In the genomic region with DNA sequence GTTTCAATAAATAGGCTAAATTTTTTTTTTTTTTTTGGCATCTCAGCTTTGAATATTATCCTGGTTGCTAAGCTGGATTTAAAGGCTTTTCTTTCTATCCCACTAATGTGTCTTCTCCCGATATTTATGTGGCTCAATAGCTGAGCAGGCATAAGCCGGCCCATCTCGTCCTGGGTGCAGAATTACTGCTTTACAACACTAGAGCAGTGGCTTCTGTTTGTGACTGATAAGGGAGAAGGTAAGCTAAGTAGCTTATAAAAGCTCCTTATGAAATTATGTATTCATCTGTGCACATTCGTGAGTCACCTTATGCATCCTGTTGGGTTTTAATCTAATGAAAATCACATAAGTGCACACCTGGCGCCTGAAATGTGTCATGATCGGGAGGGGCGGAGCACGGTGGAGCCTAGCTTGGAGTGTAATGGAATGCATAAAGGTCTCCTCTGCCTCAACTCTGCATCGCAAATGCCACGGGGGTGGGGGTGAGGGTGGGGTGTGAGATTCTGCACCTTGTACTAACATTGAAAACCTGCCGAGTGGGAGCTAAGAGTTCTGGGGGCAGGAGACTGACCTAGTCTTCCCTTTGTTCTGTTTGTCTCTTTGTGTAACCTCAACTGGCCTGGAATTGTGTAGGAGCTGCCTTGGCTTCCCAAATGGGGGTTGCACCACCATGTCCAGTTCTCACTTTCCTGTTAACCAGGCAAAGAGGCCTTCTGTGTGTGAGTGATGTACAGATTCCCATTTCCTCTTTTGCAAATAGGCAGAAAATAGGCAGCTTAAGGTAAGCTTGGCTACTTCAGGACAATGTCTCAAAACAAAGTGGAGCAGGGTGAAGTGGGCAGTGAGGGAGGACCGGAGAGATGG, we compare ENCODE assay signal across 21 mouse cellular contexts. TPM values are rescaled to one million over a fixed set of nuclear protein-coding genes. Genes with fewer than 3 reads are reported as not detected.
DNase-seq lines count a peak whose midpoint lies in the region; ATAC-seq and TF ChIP-seq lines count a peak whose summit lies in the region.
"Had no signal": no experiment of that assay in that cellular context is flagged by ENCODE, and none has a peak within 500 bp of the region (broad histone marks: within the 10 kb centered on the region; RNA-seq: fewer than 3 reads in every experiment).

No protein-coding gene starts in this region.

- peak; percentile 35 for DNase-seq in midbrain, embryonic 14.5 days
- no peak for DNase-seq in midbrain, embryonic 10.5 days (ENCODE audit: low spot score)
- DNase-seq in liver, embryonic 13.5 days: peak; percentile 13
- peak; percentile 48 for DNase-seq in stomach, postnatal 0 days (ENCODE audit: low spot score)
- DNase-seq in lung, postnatal 10 days: no peak
- DNase-seq: adrenal gland, adult 8-10 months; B cell, adult 2 months; cerebellum, adult 8-10 months; embryo, embryonic 11 days; kidney, adult 8-10 months; kidney, postnatal 36 days; right cerebral cortex, adult 18-20 months; thymus, adult 18-20 months had no signal

- no peak for TF ChIP-seq EP300 in stomach, postnatal 0 days (optimal IDR thresholded peaks at IDR 0.05)

- H3K27ac ChIP-seq in midbrain, embryonic 14.5 days (replicated peaks; ENCODE audit: low read depth, low read length): 0 out of 2 replicates have a peak overlapping the region, but pooled peaks have one; percentile 6
- no peak overlapping the region for H3K27ac ChIP-seq in midbrain, embryonic 10.5 days (replicated peaks)
- H3K27ac ChIP-seq in liver, embryonic 13.5 days: no peak overlapping the region
- H3K27ac ChIP-seq in stomach, postnatal 0 days (replicated peaks): no peak overlapping the region
- H3K27ac ChIP-seq: forebrain, embryonic 12.5 days; heart, embryonic 13.5 days; hindbrain, postnatal 0 days; limb, embryonic 15.5 days had no signal

- peak; percentile 50; the same call in 1 of the 2 replicates for ATAC-seq in midbrain, embryonic 14.5 days (ENCODE audit: low FRiP score, low TSS enrichment)
- ATAC-seq in activated CD4-positive, CD25-positive, alpha-beta regulatory T cell, adult 4 months: peak; percentile 38
- 0 out of 2 replicates have a peak, but pooled peaks have one; percentile 47 for ATAC-seq in liver, embryonic 13.5 days (ENCODE audit: low read depth)
- peak; percentile 54 for ATAC-seq in stomach, postnatal 0 days (ENCODE audit: low FRiP score, low TSS enrichment)
- no peak for ATAC-seq in frontal cortex, adult (ENCODE audit: low TSS enrichment)
- ATAC-seq: hindbrain, postnatal 0 days; lung, postnatal 0 days had no signal

- TF ChIP-seq CTCF in stomach, postnatal 0 days (IDR thresholded peaks at IDR 0.05; ENCODE audit: low read depth): 0 out of 2 replicates have a peak, but pooled peaks have one; percentile 4

- H3K4me1 ChIP-seq in midbrain, embryonic 14.5 days (ENCODE audit: control insufficient read depth, insufficient read depth, low read length): no peaks in the 10 kb centered on the region
- peaks cover 19% of the 10 kb centered on the region for H3K4me1 ChIP-seq in midbrain, embryonic 10.5 days
- peaks cover 8% of the 10 kb centered on the region; the same call in 1 of the 2 replicates for H3K4me1 ChIP-seq in liver, embryonic 13.5 days (replicated peaks)
- 0 out of 2 replicates have a peak, but pooled peaks cover 4% of the 10 kb centered on the region for H3K4me1 ChIP-seq in stomach, postnatal 0 days (replicated peaks; ENCODE audit: control insufficient read depth, insufficient read depth)

- no peak overlapping the region for H3K4me2 ChIP-seq in midbrain, embryonic 14.5 days (ENCODE audit: low read length)
- no peak overlapping the region for H3K4me2 ChIP-seq in liver, embryonic 13.5 days
- no peak overlapping the region for H3K4me2 ChIP-seq in stomach, postnatal 0 days (replicated peaks; ENCODE audit: low read depth)
- H3K4me2 ChIP-seq: forebrain, embryonic 12.5 days; heart, embryonic 13.5 days; limb, embryonic 15.5 days had no signal

- 69% methylated on average over 12 of the region's 12 CpGs for WGBS in midbrain, embryonic 14.5 days
- 79% methylated on average over 12 of the region's 12 CpGs for WGBS in midbrain, embryonic 10.5 days
- WGBS in liver, embryonic 13.5 days (ENCODE audit: insufficient replicate concordance): 40% methylated on average over 12 of the region's 12 CpGs
- WGBS in stomach, postnatal 0 days: 51% methylated on average over 12 of the region's 12 CpGs

- H3K36me3 ChIP-seq in midbrain, embryonic 14.5 days (ENCODE audit: control insufficient read depth, insufficient read depth, low read length): no peaks in the 10 kb centered on the region
- no peaks in the 10 kb centered on the region for H3K36me3 ChIP-seq in midbrain, embryonic 10.5 days
- no peaks in the 10 kb centered on the region for H3K36me3 ChIP-seq in liver, embryonic 13.5 days
- H3K36me3 ChIP-seq in stomach, postnatal 0 days (ENCODE audit: control insufficient read depth, insufficient read depth, low read length): no peaks in the 10 kb centered on the region
- H3K36me3 ChIP-seq: forebrain, embryonic 12.5 days; heart, embryonic 13.5 days; limb, embryonic 15.5 days had no signal

- no peaks in the 10 kb centered on the region for H3K27me3 ChIP-seq in midbrain, embryonic 14.5 days (ENCODE audit: control insufficient read depth, insufficient read depth, low read length)
- no peaks in the 10 kb centered on the region for H3K27me3 ChIP-seq in midbrain, embryonic 10.5 days (ENCODE audit: low read depth, poor library complexity, severe bottlenecking)
- no peaks in the 10 kb centered on the region for H3K27me3 ChIP-seq in liver, embryonic 13.5 days
- H3K27me3 ChIP-seq in stomach, postnatal 0 days (ENCODE audit: control insufficient read depth, insufficient read depth, low read length): no peaks in the 10 kb centered on the region
- H3K27me3 ChIP-seq: forebrain, embryonic 12.5 days; heart, embryonic 13.5 days; limb, embryonic 15.5 days had no signal

- H3K9me3 ChIP-seq in midbrain, embryonic 14.5 days (ENCODE audit: control insufficient read depth, low read length): no peaks in the 10 kb centered on the region
- no peaks in the 10 kb centered on the region for H3K9me3 ChIP-seq in midbrain, embryonic 10.5 days (replicated peaks)
- no peaks in the 10 kb centered on the region for H3K9me3 ChIP-seq in liver, embryonic 13.5 days (replicated peaks)
- H3K9me3 ChIP-seq in stomach, postnatal 0 days (ENCODE audit: control insufficient read depth, low read length): no peaks in the 10 kb centered on the region
- H3K9me3 ChIP-seq: forebrain, embryonic 12.5 days; heart, embryonic 13.5 days; limb, embryonic 15.5 days had no signal

- H3K4me3 ChIP-seq in midbrain, embryonic 14.5 days (replicated peaks; ENCODE audit: low read depth, low read length): no peak overlapping the region
- no peak overlapping the region for H3K4me3 ChIP-seq in midbrain, embryonic 10.5 days
- H3K4me3 ChIP-seq in liver, embryonic 13.5 days (replicated peaks): no peak overlapping the region
- no peak overlapping the region for H3K4me3 ChIP-seq in stomach, postnatal 0 days (ENCODE audit: low read depth, low read length)
- H3K4me3 ChIP-seq: forebrain, embryonic 12.5 days; heart, embryonic 13.5 days; limb, embryonic 15.5 days had no signal

- no peak overlapping the region for H3K9ac ChIP-seq in midbrain, embryonic 14.5 days (replicated peaks; ENCODE audit: low read length)
- no peak overlapping the region for H3K9ac ChIP-seq in liver, embryonic 13.5 days
- no peak overlapping the region for H3K9ac ChIP-seq in stomach, postnatal 0 days (ENCODE audit: low read length)
- H3K9ac ChIP-seq: forebrain, embryonic 12.5 days; heart, embryonic 13.5 days; limb, embryonic 15.5 days had no signal

RNA-seq across cellular contexts. Expression of gene Galm, which starts 25.7 kb away (rescaled TPM):
- polyA plus RNA-seq in midbrain, embryonic 14.5 days (2014; fragmentation: Nextera tagmentation; extraction: Ambion mirVana): 0.63 and 1.6 TPM in 2 replicates
- polyA plus RNA-seq in midbrain, embryonic 10.5 days (2016; fragmentation: Nextera tagmentation; extraction: Ambion mirVana): 8.1 and 9.9 TPM in 2 replicates
- 10 to 100 TPM; 33.3 to 40.7 TPM for polyA plus RNA-seq in activated CD4-positive, CD25-positive, alpha-beta regulatory T cell, adult 4 months (2017; shearing (Covaris generic))
- 17.8 and 22.4 TPM in 2 replicates for polyA plus RNA-seq in liver, embryonic 13.5 days (2015; fragmentation: Nextera tagmentation; extraction: Ambion mirVana)
- 31.6 and 34.3 TPM in 2 replicates for polyA plus RNA-seq in stomach, postnatal 0 days (2015; fragmentation: Nextera tagmentation; extraction: Ambion mirVana)

RNA-seq across cellular contexts. Expression of gene Srsf7, which starts 54.1 kb away (rescaled TPM):
- 459 and 531 TPM in 2 replicates for polyA plus RNA-seq in midbrain, embryonic 14.5 days (2014; fragmentation: Nextera tagmentation; extraction: Ambion mirVana)
- polyA plus RNA-seq in midbrain, embryonic 10.5 days (2016; fragmentation: Nextera tagmentation; extraction: Ambion mirVana): 795 and 858 TPM in 2 replicates
- polyA plus RNA-seq in activated CD4-positive, CD25-positive, alpha-beta regulatory T cell, adult 4 months (2017; shearing (Covaris generic)): 100 to 1,000 TPM; 467 to 529 TPM
- 336 and 378 TPM in 2 replicates for polyA plus RNA-seq in liver, embryonic 13.5 days (2015; fragmentation: Nextera tagmentation; extraction: Ambion mirVana)
- polyA plus RNA-seq in stomach, postnatal 0 days (2015; fragmentation: Nextera tagmentation; extraction: Ambion mirVana): 208 and 212 TPM in 2 replicates

RNA-seq across cellular contexts. Expression of gene Ttc39d, which starts 54.3 kb away (rescaled TPM):
- 0.11 TPM in 1 of 2 replicates, not detected in the other for polyA plus RNA-seq in midbrain, embryonic 14.5 days (2014; fragmentation: Nextera tagmentation; extraction: Ambion mirVana)
- 0.06 and 0.19 TPM in 2 replicates for polyA plus RNA-seq in midbrain, embryonic 10.5 days (2016; fragmentation: Nextera tagmentation; extraction: Ambion mirVana)
- not detected for polyA plus RNA-seq in activated CD4-positive, CD25-positive, alpha-beta regulatory T cell, adult 4 months (2017; shearing (Covaris generic))
- polyA plus RNA-seq in liver, embryonic 13.5 days (2015; fragmentation: Nextera tagmentation; extraction: Ambion mirVana): not detected in 2 replicates
- 0.05 TPM in 2 replicates for polyA plus RNA-seq in stomach, postnatal 0 days (2015; fragmentation: Nextera tagmentation; extraction: Ambion mirVana)
- polyA plus RNA-seq: small intestine, adult 2 months had no signal

Comparison
In these comparisons a context has a peak if more than half of its experiments do, and no peak if none do; other contexts are left out.
1. DNase-seq: peak in midbrain, embryonic 14.5 days (single experiment), liver, embryonic 13.5 days (single experiment) and stomach, postnatal 0 days (single experiment); none in midbrain, embryonic 10.5 days (single experiment) and lung, postnatal 10 days (single experiment).